Mouse (Mus musculus) cortical plate, adult 2 months (tissue): ENCODE data around the gene Emg1. TPM values are rescaled to one million over a fixed set of nuclear protein-coding genes. Genes with fewer than 3 reads are reported as not detected.

Experiments
- H3K27ac ChIP-seq: fragments of 200-500 bp; 2 replicates; pipeline ENCODE4 v1.5.1; 2012; ENCODE audit warnings: low read length, control low read depth, inconsistent platforms; ENCODE audit not compliant: insufficient read depth
- H3K4me1 ChIP-seq: fragments of 200-500 bp; 2 replicates; pipeline ENCODE4 v1.6.1; 2011; ENCODE audit warnings: low read length; ENCODE audit not compliant: control insufficient read depth, insufficient read depth
- H3K4me3 ChIP-seq: fragments of 200-500 bp; 2 replicates; pipeline ENCODE4 v1.5.1; 2011; ENCODE audit warnings: mild to moderate bottlenecking, low read length, control low read depth; ENCODE audit not compliant: insufficient read depth
- CTCF ChIP-seq: fragments of 200-500 bp; IDR thresholded peaks from 2 replicates; pipeline ENCODE4 v1.5.1; 2011; ENCODE audit warnings: mild to moderate bottlenecking, control low read depth, low read length; ENCODE audit not compliant: insufficient read depth; ENCODE audit errors: extremely low read depth
- POLR2A ChIP-seq: fragments of 200-500 bp; IDR thresholded peaks from 2 replicates; pipeline ENCODE4 v1.6.1; 2011; ENCODE audit warnings: mild to moderate bottlenecking, low read length, control low read depth; ENCODE audit not compliant: insufficient read depth; ENCODE audit errors: extremely low read depth
- polyA plus RNA-seq: library from polyadenylated mRNA; depleted of rRNA; stranded (reverse); fragments of >200 nt; gene quantifications from 2 replicates; pipeline ENCODE4 v1.2.3, GENCODE M21; 2012

Gene Emg1
- polyA plus RNA-seq, 1 experiment, result 57.3 TPM

DNA sequence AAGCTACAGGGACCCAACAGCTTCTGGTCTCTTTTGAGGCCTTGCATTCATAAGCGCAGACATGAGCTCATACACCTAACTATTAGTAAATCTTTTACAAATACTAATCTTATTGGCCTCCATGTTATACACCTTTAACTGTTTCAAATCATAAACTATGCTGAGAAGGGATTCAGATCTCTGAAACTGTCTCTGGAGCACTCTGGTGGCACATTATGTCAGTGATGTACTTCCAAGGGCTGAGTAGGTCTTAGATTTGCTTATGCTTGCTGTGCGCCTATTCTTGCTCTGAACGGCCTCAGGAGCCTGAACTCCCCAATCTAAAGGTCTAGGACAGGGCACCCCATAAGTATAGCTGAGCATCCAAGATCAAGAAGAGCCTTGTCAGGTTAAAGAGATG is 29.9 kb upstream of the Emg1 start:
- TF ChIP-seq POLR2A (no peak), CTCF (no peak)
- peak overlapping the region; percentile 67; the same call in 1 of the 2 replicates for H3K4me3 ChIP-seq
- H3K27ac ChIP-seq, result peak overlapping the region; percentile 92; the same call in 1 of the 2 replicates
- peaks cover 2% of the 10 kb centered on the region for H3K4me1 ChIP-seq

DNA sequence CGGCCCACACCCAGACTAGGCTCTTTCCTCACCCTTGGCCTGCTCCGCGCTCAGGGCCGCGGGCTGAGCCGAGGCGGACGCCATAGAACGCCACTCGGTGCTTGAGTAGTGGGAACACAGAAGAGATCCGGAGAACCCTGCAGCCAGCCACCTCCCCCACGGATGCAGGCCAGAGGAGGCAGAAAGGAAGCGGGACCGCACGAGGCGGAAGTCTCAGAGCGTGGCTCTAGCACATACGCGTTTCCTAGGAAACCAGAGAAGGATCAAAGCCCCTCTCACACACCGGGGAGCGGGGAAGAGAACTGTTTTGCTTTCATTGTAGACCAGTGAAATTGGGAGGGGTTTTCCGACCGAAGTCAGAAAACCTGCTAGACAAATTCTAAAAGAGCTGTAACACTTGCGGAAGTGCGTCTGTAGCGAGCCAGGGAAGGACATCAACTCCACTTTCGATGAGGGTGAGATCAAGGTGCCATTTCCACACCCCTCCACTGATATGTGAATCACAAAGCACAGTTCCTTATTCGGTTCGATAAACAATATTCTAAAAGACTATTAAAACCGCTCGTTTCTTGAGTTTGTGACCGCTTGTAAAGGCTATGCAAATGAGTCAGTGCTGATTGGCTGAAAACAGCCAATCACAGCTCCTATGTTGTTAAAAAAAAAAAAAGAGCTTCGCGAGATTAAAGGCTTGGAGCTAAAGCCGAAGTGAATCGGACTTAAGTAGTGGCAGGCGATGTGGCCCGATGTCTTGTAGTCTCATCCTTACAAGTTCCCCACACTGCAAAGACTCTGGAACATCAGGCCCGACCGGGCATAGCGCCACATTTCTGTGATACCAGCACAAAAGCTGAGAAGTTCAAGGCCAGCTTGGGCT is 29.1 kb upstream of the Emg1 start, which contains the start of gene Grcc10:
TSS of gene Grcc10 (minus strand) at position 487 of the 874 bp plus-strand sequence.
- Histone ChIP-seq H3K4me3 (peak within 1 kb of the TSS; percentile 67), H3K27ac (peak within 1 kb of the TSS; percentile 92), H3K4me1 (peaks cover 2% of the 10 kb centered on the region)
- TF ChIP-seq POLR2A, result peak; percentile 97
- no peak for TF ChIP-seq CTCF

DNA sequence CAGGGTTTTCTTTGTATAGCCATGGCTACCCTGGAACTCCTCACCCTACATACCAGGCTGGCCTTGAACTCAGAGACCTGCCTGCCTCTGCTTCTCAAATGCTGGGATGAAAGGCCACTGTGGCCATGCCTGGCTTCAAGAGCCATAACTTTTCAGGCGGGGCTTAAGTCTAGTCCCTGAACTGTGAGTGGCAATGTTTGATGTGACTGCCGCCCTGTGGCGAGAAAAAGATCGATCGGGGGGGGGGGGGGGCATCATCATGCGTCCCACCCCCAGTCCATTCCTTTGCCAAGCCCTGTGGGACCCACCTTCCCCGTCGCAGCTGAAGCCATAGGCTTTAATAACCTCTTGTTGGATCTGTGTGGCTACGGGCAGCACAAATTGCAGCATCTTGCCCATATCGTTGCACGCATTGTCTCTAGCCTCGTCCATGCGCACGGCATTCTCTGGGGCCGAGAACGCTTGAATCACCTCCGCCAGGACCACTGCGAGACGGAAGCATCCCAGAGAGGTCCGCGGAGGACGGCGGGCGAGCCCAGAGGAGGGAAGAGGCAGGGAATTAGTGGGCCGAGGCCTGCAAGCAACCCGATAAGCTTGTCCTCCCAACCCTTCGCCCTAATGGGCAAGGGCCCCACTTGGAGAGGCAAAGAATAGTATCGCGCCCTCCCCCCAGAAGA is 28.4 kb upstream of the Emg1 start:
- TF ChIP-seq CTCF (peak; percentile 40; the same call in 1 of the 2 replicates), POLR2A (no peak; the same call in 1 of the 2 replicates)

DNA sequence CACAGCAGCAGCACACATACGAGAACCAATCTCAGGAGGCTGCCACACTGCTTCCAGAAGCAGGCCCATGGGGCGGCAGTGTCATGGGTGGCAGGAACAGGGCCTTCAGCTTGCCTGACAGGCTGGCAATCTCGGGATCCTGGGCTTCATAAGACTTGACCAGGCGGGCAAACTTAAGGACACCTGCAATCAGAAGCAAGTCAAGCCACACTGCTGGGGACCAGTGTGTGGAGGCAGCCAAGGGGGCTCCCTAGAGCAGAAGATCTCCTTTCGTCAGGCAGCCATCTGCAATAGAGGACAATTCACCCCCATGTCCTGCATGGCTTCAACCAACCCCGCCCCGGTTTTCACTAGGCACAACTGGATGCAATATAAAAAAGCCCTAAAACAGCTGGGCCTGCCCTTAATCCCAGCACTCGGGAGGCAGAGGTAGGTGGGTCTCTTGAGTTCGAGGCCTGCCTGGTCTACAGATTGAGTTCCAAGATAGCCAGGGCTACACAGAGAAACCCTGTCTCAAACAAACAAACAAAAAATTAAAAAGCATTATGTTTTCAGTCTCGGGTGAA is 27.3 kb upstream of the Emg1 start:
- TF ChIP-seq POLR2A, result no peak
- no peak for TF ChIP-seq CTCF
- H3K27ac ChIP-seq, result no peak overlapping the region
- H3K4me3 ChIP-seq, result no peak overlapping the region; the same call in 1 of the 2 replicates
- peaks cover 2% of the 10 kb centered on the region for H3K4me1 ChIP-seq

More for the DNA sequence above, 28.4 kb upstream of the Emg1 start:
- peak overlapping the region; percentile 92 for H3K27ac ChIP-seq
- peak overlapping the region; percentile 67 for H3K4me3 ChIP-seq
- peaks cover 2% of the 10 kb centered on the region for H3K4me1 ChIP-seq

DNA sequence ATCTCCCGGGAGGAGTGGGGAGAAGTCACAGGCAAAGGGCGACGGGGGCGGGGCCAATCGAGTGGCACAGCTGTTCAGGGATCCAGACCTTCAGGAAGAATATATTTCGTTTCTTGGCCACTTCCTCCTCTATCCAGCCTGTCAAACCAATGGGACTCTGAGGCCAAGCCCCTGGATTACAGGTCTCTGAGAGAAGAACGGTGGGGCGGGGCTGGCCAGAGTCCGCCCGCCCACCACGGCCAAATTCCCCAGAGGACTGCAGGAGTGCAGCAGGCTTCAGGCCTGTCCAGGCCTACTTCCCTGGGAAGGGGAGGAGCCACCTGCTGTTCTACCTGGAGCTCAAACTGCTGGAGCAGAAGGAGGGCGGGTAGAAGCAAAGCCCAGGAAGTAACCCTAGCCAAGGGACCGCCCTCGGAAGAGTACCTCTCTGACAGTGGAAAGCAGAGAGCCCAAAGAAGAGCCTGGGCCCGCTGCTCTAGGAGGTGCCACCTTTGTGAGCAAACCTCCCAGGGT is 26.6 kb upstream of the Emg1 start, which contains the start of gene Ptpn6:
TSS of gene Ptpn6 (minus strand) at position 204 of the 513 bp plus-strand sequence.
- no peak within 1 kb of the TSS for H3K27ac ChIP-seq
- peaks cover 2% of the 10 kb centered on the region for H3K4me1 ChIP-seq
- no peak within 1 kb of the TSS for H3K4me3 ChIP-seq

DNA sequence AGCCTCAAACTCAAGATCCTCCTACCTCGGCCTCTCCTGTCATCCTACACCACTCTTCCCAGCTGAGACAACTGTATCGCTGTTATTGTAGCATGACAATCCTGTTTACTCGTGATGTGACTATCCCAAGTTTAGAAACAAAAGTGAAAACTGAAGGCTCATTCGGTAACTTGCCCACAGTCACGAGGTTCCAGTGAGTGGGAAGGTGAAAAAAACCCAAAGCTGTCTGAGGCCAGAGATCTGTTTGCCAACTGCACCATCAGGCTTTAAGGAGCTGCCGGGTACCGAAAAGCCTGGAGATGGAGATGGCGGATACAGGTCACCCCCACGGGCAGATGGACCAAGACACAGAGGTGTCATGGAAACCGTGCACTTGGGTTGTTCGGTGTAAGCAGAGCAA is 25.1 kb upstream of the Emg1 start:
- Histone ChIP-seq H3K4me3 (no peak overlapping the region), H3K27ac (no peak overlapping the region), H3K4me1 (peaks cover 2% of the 10 kb centered on the region)
- TF ChIP-seq POLR2A (no peak), CTCF (no peak)

More for the DNA sequence above, 26.6 kb upstream of the Emg1 start, which contains the start of gene Ptpn6:
- TF ChIP-seq POLR2A (no peak), CTCF (no peak)

DNA sequence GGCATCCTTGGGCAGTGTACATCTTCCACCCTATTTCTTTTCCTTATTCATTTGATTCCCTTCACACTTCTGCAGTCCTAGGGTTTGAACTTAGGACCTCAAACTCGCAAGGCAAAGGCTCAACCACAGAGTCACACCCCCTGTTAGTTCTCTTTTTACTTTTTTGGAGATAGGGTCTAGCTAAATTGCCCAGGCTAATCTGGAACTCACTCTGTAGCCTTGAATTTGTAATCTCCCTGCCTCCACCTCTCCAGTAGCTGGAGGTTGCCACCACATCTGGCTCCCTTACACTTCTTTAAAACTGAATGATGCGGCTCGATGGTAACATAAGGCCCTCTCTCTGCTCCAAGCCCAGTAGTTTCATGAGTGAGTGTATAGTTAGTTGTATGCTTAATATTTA is 22.4 kb upstream of the Emg1 start:
- no peak for TF ChIP-seq POLR2A
- no peak for TF ChIP-seq CTCF
- Histone ChIP-seq H3K27ac (no peak overlapping the region), H3K4me3 (no peak overlapping the region), H3K4me1 (no peaks in the 10 kb centered on the region)

DNA sequence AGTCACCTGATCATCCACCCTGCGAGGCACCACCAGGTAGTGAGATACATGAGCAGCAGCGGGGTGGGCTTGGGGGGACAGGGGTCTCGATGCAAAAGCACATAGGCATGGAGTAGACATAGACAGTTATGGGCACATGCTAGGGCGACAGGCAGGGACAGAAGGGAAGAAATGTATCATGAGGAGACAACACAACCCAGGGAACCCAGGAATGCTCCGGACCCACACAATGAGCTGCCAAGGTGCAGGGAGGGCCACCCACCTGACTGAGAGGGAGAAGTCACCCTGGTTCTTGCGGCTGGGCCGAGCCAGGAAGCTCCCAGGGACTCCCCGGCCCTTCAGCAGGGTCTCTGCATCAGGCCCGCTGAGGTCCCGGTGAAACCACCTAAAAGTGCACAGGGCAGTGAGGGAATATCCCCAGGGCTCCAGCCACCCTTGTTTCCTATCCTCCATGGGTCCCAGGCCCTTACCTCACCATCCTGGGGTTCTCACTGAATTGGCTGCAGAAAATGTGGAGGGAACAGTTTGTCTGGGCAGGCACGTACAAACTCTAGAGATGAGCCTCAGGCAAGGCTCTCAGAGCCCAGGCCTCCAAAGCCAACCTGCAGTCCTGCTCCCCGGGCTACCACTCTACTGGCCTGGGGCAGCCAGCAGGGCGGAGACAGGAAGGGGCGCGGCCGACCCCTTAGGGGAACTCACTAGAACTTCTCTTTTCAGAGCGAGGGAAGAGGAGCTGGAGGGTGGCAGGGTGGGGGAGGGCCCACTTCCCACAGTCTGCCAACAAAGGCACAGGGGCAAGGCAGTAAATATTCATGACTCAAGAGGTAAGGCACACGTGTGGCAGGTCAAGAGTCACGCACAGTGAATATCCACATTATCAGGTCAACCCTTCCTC is 20.7 kb upstream of the Emg1 start:
- Histone ChIP-seq H3K4me1 (no peaks in the 10 kb centered on the region), H3K4me3 (0 out of 2 replicates have a peak overlapping the region, but pooled peaks have one; percentile 11), H3K27ac (no peak overlapping the region; the same call in 1 of the 2 replicates)
- TF ChIP-seq POLR2A, result no peak
- TF ChIP-seq CTCF, result no peak
